Mouse (Mus musculus) 3T3-L1 (cell line): ENCODE data around the gene Slc17a9.

Experiments
- DNase-seq: peaks from one replicate; pipeline ENCODE4 v3.0.0-alpha.2; 2015; ENCODE audit warnings: low read depth, low spot score

Slc17a9 gene

GRCm38 (mm10) chr2:180724585-180725413, at the start of gene Slc17a9:
Slc17a9 (plus strand) TSS chr2:180725263.
- DNase-seq: no peak

GRCm38 (mm10) chr2:180676706-180677105, 48.4 kb upstream of the Slc17a9 start:
- DNase-seq: no peak

GRCm38 (mm10) chr2:180678609-180679140, 46.4 kb upstream of the Slc17a9 start:
- peak; percentile 76 for DNase-seq

GRCm38 (mm10) chr2:180681225-180681624, 43.8 kb upstream of the Slc17a9 start:
- DNase-seq: no peak

GRCm38 (mm10) chr2:180683524-180683923, 41.5 kb upstream of the Slc17a9 start:
- DNase-seq: no peak

GRCm38 (mm10) chr2:180684031-180684430, 41.0 kb upstream of the Slc17a9 start:
- no peak for DNase-seq

- DNase-seq: no peak
Measured at GRCm38 (mm10) chr2:180689841-180690240, 35.2 kb upstream of the Slc17a9 start.

GRCm38 (mm10) chr2:180692630-180693029, 32.4 kb upstream of the Slc17a9 start:
- DNase-seq: peak; percentile 45

GRCm38 (mm10) chr2:180695176-180695575, 29.9 kb upstream of the Slc17a9 start:
- peak; percentile 47 for DNase-seq

- DNase-seq: no peak
Measured at GRCm38 (mm10) chr2:180700457-180700856, 24.6 kb upstream of the Slc17a9 start.

GRCm38 (mm10) chr2:180701053-180701766, 23.9 kb upstream of the Slc17a9 start:
- DNase-seq: peak; percentile 67

GRCm38 (mm10) chr2:180701767-180702621, 23.1 kb upstream of the Slc17a9 start:
- peak; percentile 91 for DNase-seq

- DNase-seq: peak; percentile 77
Measured at GRCm38 (mm10) chr2:180702701-180703149, 22.3 kb upstream of the Slc17a9 start.

GRCm38 (mm10) chr2:180703175-180703574, 21.9 kb upstream of the Slc17a9 start:
- no peak for DNase-seq

GRCm38 (mm10) chr2:180703645-180704359, 21.3 kb upstream of the Slc17a9 start:
- peak; percentile 52 for DNase-seq

- no peak for DNase-seq
Measured at GRCm38 (mm10) chr2:180704591-180704990, 20.5 kb upstream of the Slc17a9 start.

GRCm38 (mm10) chr2:180705066-180705465, 20.0 kb upstream of the Slc17a9 start:
- no peak for DNase-seq

GRCm38 (mm10) chr2:180705975-180706374, 19.1 kb upstream of the Slc17a9 start:
- peak; percentile 20 for DNase-seq

- peak; percentile 36 for DNase-seq
Measured at GRCm38 (mm10) chr2:180709023-180709922, 15.8 kb upstream of the Slc17a9 start.

GRCm38 (mm10) chr2:180709923-180710272, 15.2 kb upstream of the Slc17a9 start, which contains the start of the genes Dido1 and Gid8:
Dido1 (minus strand) TSS chr2:180709999.
Gid8 (plus strand) TSS chr2:180710117.
- DNase-seq: peak; percentile 99
